Mouse (Mus musculus): ENCODE measurements around the gene Tbx21. TPM values are rescaled to one million over a fixed set of nuclear protein-coding genes. Genes with fewer than 3 reads are reported as not detected.

Tbx21 gene
- polyA plus RNA-seq (2014; fragmentation: Nextera tagmentation; extraction: Ambion mirVana): not detected in 2 replicates

GRCm38 (mm10) chr11:97114671-97115601, at the start of gene Tbx21:
Tbx21 (minus strand) TSS chr11:97115331.
- DNase-seq (peak; percentile 56), ATAC-seq (ENCODE audit: insufficient read depth) (peak; percentile 31; the same call in 1 of the 2 replicates)
- Histone ChIP-seq H3K36me3 (ENCODE audit: insufficient read depth) (no peaks in the 10 kb centered on the region), H3K9me3 (ENCODE audit: low read depth, low read length) (no peaks in the 10 kb centered on the region), H3K27me3 (ENCODE audit: insufficient read depth, low read length) (peaks cover 69% of the 10 kb centered on the region), H3K4me2 (peak within 1 kb of the TSS; percentile 70), H3K27ac (ENCODE audit: low read depth) (no peak within 1 kb of the TSS), H3K4me3 (ENCODE audit: low read depth, low read length) (peak within 1 kb of the TSS; percentile 40), H3K9ac (peak within 1 kb of the TSS; percentile 13; the same call in 1 of the 2 replicates), H3K4me1 (ENCODE audit: insufficient read depth) (peaks cover 6% of the 10 kb centered on the region; the same call in 1 of the 2 replicates)
- TF ChIP-seq CTCF (IDR thresholded peaks at IDR 0.05; ENCODE audit: low read depth): no peak
- under 1% methylated on average over 87 of the region's 87 CpGs for whole genome bisulfite sequencing

GRCm38 (mm10) chr11:97160341-97160740, 45.2 kb upstream of the Tbx21 start:
- Histone ChIP-seq H3K4me3 (ENCODE audit: low read depth, low read length) (no peak overlapping the region), H3K27ac (ENCODE audit: low read depth) (no peak overlapping the region), H3K36me3 (ENCODE audit: insufficient read depth) (peaks cover 91% of the 10 kb centered on the region), H3K9ac (no peak overlapping the region), H3K9me3 (ENCODE audit: low read depth, low read length) (no peaks in the 10 kb centered on the region), H3K4me2 (no peak overlapping the region), H3K27me3 (ENCODE audit: insufficient read depth, low read length) (no peaks in the 10 kb centered on the region), H3K4me1 (ENCODE audit: insufficient read depth) (no peaks in the 10 kb centered on the region)
- DNase-seq: no peak
- TF ChIP-seq CTCF (IDR thresholded peaks at IDR 0.05; ENCODE audit: low read depth): no peak
- 83% methylated on average over 6 of the region's 6 CpGs for WGBS
- ATAC-seq (ENCODE audit: insufficient read depth): no peak

- no peak overlapping the region for H3K4me2 ChIP-seq
- TF ChIP-seq CTCF (IDR thresholded peaks at IDR 0.05; ENCODE audit: low read depth): no peak
- no peak overlapping the region for H3K27ac ChIP-seq (ENCODE audit: low read depth)
- H3K4me3 ChIP-seq (ENCODE audit: low read depth, low read length): no peak overlapping the region
- WGBS: 78% methylated on average over 7 of the region's 7 CpGs
- DNase-seq (no peak), ATAC-seq (ENCODE audit: insufficient read depth) (no peak)
- no peaks in the 10 kb centered on the region for H3K4me1 ChIP-seq (ENCODE audit: insufficient read depth)
- H3K36me3 ChIP-seq (ENCODE audit: insufficient read depth): peaks cover 67% of the 10 kb centered on the region
- no peak overlapping the region for H3K9ac ChIP-seq
- H3K27me3 ChIP-seq (ENCODE audit: insufficient read depth, low read length): no peaks in the 10 kb centered on the region
- no peaks in the 10 kb centered on the region for H3K9me3 ChIP-seq (ENCODE audit: low read depth, low read length)
Measured at GRCm38 (mm10) chr11:97156999-97157398, 41.9 kb upstream of the Tbx21 start.

- Histone ChIP-seq H3K9me3 (ENCODE audit: low read depth, low read length) (no peaks in the 10 kb centered on the region), H3K4me2 (peak overlapping the region; percentile 84), H3K4me1 (ENCODE audit: insufficient read depth) (peaks cover 13% of the 10 kb centered on the region), H3K4me3 (ENCODE audit: low read depth, low read length) (peak overlapping the region; percentile 70; the same call in 1 of the 2 replicates), H3K9ac (no peak overlapping the region), H3K27ac (ENCODE audit: low read depth) (no peak overlapping the region), H3K36me3 (ENCODE audit: insufficient read depth) (peaks cover 29% of the 10 kb centered on the region), H3K27me3 (ENCODE audit: insufficient read depth, low read length) (no peaks in the 10 kb centered on the region; the same call in 1 of the 2 replicates)
- WGBS: 25% methylated on average over 10 of the region's 10 CpGs
- DNase-seq (peak; percentile 53), ATAC-seq (ENCODE audit: insufficient read depth) (no peak)
- TF ChIP-seq CTCF (IDR thresholded peaks at IDR 0.05; ENCODE audit: low read depth): peak; percentile 36; the same call in 1 of the 2 replicates
Measured at GRCm38 (mm10) chr11:97152662-97153287, 37.6 kb upstream of the Tbx21 start.

- Histone ChIP-seq H3K27ac (ENCODE audit: low read depth) (peak overlapping the region; percentile 94), H3K4me3 (ENCODE audit: low read depth, low read length) (peak overlapping the region; percentile 70), H3K4me2 (peak overlapping the region; percentile 84), H3K4me1 (ENCODE audit: insufficient read depth) (peaks cover 13% of the 10 kb centered on the region), H3K27me3 (ENCODE audit: insufficient read depth, low read length) (no peaks in the 10 kb centered on the region; the same call in 1 of the 2 replicates), H3K36me3 (ENCODE audit: insufficient read depth) (peaks cover 28% of the 10 kb centered on the region), H3K9me3 (ENCODE audit: low read depth, low read length) (no peaks in the 10 kb centered on the region), H3K9ac (no peak overlapping the region)
- DNase-seq (peak; percentile 76), ATAC-seq (ENCODE audit: insufficient read depth) (no peak)
- no peak for TF ChIP-seq CTCF (IDR thresholded peaks at IDR 0.05; ENCODE audit: low read depth)
- 2% methylated on average over 11 of the region's 11 CpGs for WGBS
Measured at GRCm38 (mm10) chr11:97152023-97152426, 36.9 kb upstream of the Tbx21 start.

GRCm38 (mm10) chr11:97151343-97151801, 36.2 kb upstream of the Tbx21 start, which contains the start of gene Tbkbp1:
Tbkbp1 (minus strand) TSS chr11:97151495.
- peak within 1 kb of the TSS; percentile 73 for H3K9ac ChIP-seq
- peaks cover 26% of the 10 kb centered on the region for H3K36me3 ChIP-seq (ENCODE audit: insufficient read depth)
- WGBS: 0% methylated on average over 48 of the region's 64 CpGs
- DNase-seq: peak; percentile 68
- peak; percentile 4 for ATAC-seq (ENCODE audit: insufficient read depth)
- H3K4me1 ChIP-seq (ENCODE audit: insufficient read depth): peaks cover 13% of the 10 kb centered on the region
- peak within 1 kb of the TSS; percentile 70 for H3K4me3 ChIP-seq (ENCODE audit: low read depth, low read length)
- H3K4me2 ChIP-seq: peak within 1 kb of the TSS; percentile 84
- no peaks in the 10 kb centered on the region for H3K9me3 ChIP-seq (ENCODE audit: low read depth, low read length)
- H3K27me3 ChIP-seq (ENCODE audit: insufficient read depth, low read length): no peaks in the 10 kb centered on the region; the same call in 1 of the 2 replicates
- no peak for TF ChIP-seq CTCF (IDR thresholded peaks at IDR 0.05; ENCODE audit: low read depth)
- H3K27ac ChIP-seq (ENCODE audit: low read depth): peak within 1 kb of the TSS; percentile 94
